Mouse (Mus musculus) hindbrain, embryonic 11.5 days (tissue): ENCODE results near the gene Zfhx3. TPM values are rescaled to one million over a fixed set of nuclear protein-coding genes. Genes with fewer than 3 reads are reported as not detected.

Experiments used
- ATAC-seq: fragments of 200-750 bp; cut with Nextera tagmentation; 2 replicates; pipeline ENCODE4 v1.8.0; 2017; ENCODE audit warnings: mild to moderate bottlenecking, moderate TSS enrichment, moderate library complexity; ENCODE audit not compliant: low FRiP score
- DNase-seq: peaks from one replicate; pipeline ENCODE4 v3.0.0-alpha.2; 2015; ENCODE audit warnings: low spot score
- H3K27ac ChIP-seq: fragments of 300-500 bp; sonication (generic); 2 replicates; pipeline ENCODE4 v1.5.1; 2014; ENCODE audit warnings: mild to moderate bottlenecking, low read depth, low read length
- H3K27me3 ChIP-seq: fragments of 300-500 bp; sonication (generic); 2 replicates; pipeline ENCODE4 v1.6.1; 2014; ENCODE audit warnings: mild to moderate bottlenecking, low read length, moderate library complexity, mixed read lengths; ENCODE audit not compliant: control insufficient read depth, insufficient read depth
- H3K36me3 ChIP-seq: fragments of 300-500 bp; sonication (generic); 2 replicates; pipeline ENCODE4 v1.6.1; 2014; ENCODE audit warnings: mild to moderate bottlenecking, low read length, moderate library complexity, mixed read lengths; ENCODE audit not compliant: control insufficient read depth, insufficient read depth
- H3K4me1 ChIP-seq: fragments of 300-500 bp; sonication (generic); replicated peaks from 2 replicates; pipeline ENCODE4 v1.6.1; 2014; ENCODE audit warnings: low read length, mixed read lengths; ENCODE audit not compliant: control insufficient read depth, insufficient read depth
- H3K4me2 ChIP-seq: fragments of 300-500 bp; sonication (generic); replicated peaks from 2 replicates; pipeline ENCODE4 v1.6.1; 2014; ENCODE audit warnings: mild to moderate bottlenecking, low read depth, low read length
- H3K4me3 ChIP-seq: fragments of 300-500 bp; sonication (generic); 2 replicates; pipeline ENCODE4 v1.5.1; 2014; ENCODE audit warnings: low read depth, low read length
- H3K9ac ChIP-seq: fragments of 300-500 bp; sonication (generic); 2 replicates; pipeline ENCODE4 v1.6.1; 2014; ENCODE audit warnings: low read depth, low read length
- H3K9me3 ChIP-seq: fragments of 300-500 bp; sonication (generic); 2 replicates; pipeline ENCODE4 v1.6.1; 2016; ENCODE audit warnings: low read length; ENCODE audit not compliant: control insufficient read depth
- WGBS: fragments of 180-500 bp; shearing (Covaris S2); extraction: QIAGEN DNeasy Blood & Tissue Kit; methylation state at CpG from one replicate; pipeline ENCODE4 v1.1.7; 2014; 5-methylcytosine and 5-hydroxymethylcytosine counted together
- polyA plus RNA-seq: library from polyadenylated mRNA; unstranded; fragments of >200 nt; fragmentation: Nextera tagmentation; extraction: Ambion mirVana; gene quantifications from 2 replicates; pipeline ENCODE4 v1.2.1, GENCODE M21; 2014

Gene Zfhx3
- polyA plus RNA-seq, 1 experiment from 2014 or later: 47.1 TPM

GRCm38 (mm10) chr8:108582251-108582650 lies 639.8 kb downstream of the Zfhx3 start:
- no peak for ATAC-seq
- H3K4me1 ChIP-seq: no peaks in the 10 kb centered on the region; the same call in 1 of the 2 replicates
- no peak overlapping the region for H3K9ac ChIP-seq
- DNase-seq: no peak
- no peaks in the 10 kb centered on the region for H3K36me3 ChIP-seq
- no peak overlapping the region for H3K4me2 ChIP-seq
- WGBS: 88% methylated on average over 3 of the region's 3 CpGs
- no peaks in the 10 kb centered on the region for H3K9me3 ChIP-seq
- H3K27ac ChIP-seq: no peak overlapping the region
- no peak overlapping the region for H3K4me3 ChIP-seq
- no peaks in the 10 kb centered on the region for H3K27me3 ChIP-seq

DNA sequence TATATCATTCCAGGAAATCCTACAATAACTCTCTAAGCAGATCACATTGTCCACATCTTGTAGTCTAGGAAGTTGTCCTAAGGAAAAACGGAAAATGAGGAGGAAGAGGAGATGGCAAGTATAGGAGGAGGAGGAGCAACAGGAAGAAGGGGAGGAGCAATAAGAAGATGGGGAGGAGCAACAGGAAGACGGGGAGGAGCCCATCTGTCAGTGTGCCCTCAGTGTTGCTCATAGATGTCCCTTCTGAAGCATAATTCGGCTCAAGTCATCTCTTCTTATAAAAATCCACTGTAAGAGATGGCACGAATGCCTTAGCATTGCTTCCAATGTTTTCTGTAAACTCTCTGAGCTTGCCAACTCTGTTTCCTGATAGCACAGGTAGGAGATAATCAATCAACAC lies 640.8 kb downstream of the Zfhx3 start:
- no peak overlapping the region for H3K9ac ChIP-seq
- ATAC-seq: no peak
- no peaks in the 10 kb centered on the region for H3K27me3 ChIP-seq
- H3K4me3 ChIP-seq: no peak overlapping the region
- no peak overlapping the region for H3K4me2 ChIP-seq
- no peaks in the 10 kb centered on the region; the same call in 1 of the 2 replicates for H3K4me1 ChIP-seq
- no peak for DNase-seq
- no peak overlapping the region for H3K27ac ChIP-seq
- no peaks in the 10 kb centered on the region for H3K9me3 ChIP-seq
- H3K36me3 ChIP-seq: no peaks in the 10 kb centered on the region
- WGBS: 91% methylated on average over 4 of the region's 4 CpGs

- Histone ChIP-seq H3K36me3 (no peaks in the 10 kb centered on the region), H3K9me3 (no peaks in the 10 kb centered on the region), H3K27me3 (no peaks in the 10 kb centered on the region), H3K27ac (no peak overlapping the region), H3K4me3 (no peak overlapping the region), H3K4me1 (no peaks in the 10 kb centered on the region), H3K9ac (no peak overlapping the region), H3K4me2 (no peak overlapping the region)
- ATAC-seq (no peak), DNase-seq (no peak)
- 76% methylated on average over 9 of the region's 9 CpGs for WGBS
Observed at GRCm38 (mm10) chr8:108583867-108584661, 641.6 kb downstream of the Zfhx3 start.

DNA sequence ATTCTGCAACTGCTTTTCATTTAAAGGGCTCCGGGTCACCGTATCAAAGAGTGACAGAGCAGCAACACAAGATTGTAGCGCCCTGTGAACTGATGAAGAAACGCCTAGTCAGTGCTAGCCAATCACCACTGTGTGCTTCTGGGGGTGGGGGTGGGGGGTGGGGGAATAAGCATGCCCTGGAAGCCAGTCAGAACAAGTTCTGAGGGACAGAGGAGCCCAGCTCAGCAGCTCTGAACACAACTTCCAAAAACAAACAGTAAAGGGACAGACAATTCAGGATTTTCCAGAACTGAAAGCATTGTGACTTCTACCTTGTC lies 642.2 kb downstream of the Zfhx3 start:
- Histone ChIP-seq H3K4me3 (no peak overlapping the region), H3K9ac (no peak overlapping the region), H3K9me3 (no peaks in the 10 kb centered on the region), H3K36me3 (no peaks in the 10 kb centered on the region), H3K27me3 (no peaks in the 10 kb centered on the region), H3K27ac (no peak overlapping the region), H3K4me1 (no peaks in the 10 kb centered on the region), H3K4me2 (no peak overlapping the region)
- ATAC-seq (no peak), DNase-seq (no peak)
- WGBS: 70% methylated on average over 4 of the region's 4 CpGs

DNA sequence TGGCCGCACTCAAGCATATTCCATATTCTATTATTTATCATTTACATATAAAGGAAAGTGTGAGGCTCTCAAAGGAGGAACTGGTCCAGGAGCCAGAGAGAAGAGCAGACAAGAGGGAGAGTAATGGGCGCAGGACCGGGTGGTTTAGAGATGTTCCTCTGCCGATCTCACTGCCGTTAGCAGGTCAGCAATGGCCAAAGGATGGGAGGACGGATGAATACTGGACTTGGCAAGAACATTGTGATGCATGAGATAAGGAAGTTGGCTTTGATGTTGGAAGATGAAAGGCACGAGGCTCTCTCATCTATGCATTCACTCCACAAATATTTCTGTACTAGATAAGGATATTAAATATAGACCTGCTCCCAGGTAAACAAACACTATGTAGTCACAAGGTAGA lies 648.6 kb downstream of the Zfhx3 start:
- Histone ChIP-seq H3K9me3 (no peaks in the 10 kb centered on the region), H3K4me2 (no peak overlapping the region), H3K4me1 (peaks cover 12% of the 10 kb centered on the region), H3K36me3 (no peaks in the 10 kb centered on the region), H3K27me3 (no peaks in the 10 kb centered on the region), H3K4me3 (no peak overlapping the region), H3K9ac (no peak overlapping the region), H3K27ac (no peak overlapping the region)
- no peak for ATAC-seq
- 90% methylated on average over 7 of the region's 7 CpGs for WGBS
- no peak for DNase-seq

DNA sequence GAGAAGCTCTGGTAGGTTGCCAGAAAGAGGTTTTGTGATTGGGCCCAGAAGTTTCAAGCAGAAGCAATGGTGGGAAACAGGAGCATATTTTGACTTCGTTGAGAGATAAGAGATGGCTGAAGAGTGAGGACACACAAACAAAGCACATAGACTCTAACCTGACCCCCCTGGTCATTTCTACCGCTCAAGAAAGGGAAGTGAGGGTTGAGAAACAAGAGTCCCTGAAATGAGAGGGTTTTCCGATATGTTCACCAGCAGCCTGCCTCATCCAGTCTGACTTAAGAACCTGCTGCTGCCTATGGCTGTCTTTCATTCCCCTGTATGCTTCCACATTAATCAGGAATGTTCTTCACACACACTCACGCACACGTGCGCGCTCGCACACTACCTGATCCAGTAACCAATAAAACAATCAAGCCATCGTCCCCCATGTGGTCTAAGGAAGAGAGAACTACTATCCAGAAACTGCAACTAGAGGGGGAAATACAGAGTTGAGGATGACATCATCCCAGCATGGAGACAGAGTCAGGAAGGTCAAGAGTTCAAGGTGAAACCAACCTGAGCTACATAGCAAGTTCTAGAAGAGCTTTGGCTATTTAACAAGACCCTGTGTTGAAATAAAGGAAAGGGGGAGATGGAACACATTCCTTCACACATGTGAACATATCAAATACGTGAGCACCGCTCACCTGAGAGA lies 649.7 kb downstream of the Zfhx3 start:
- Histone ChIP-seq H3K36me3 (no peaks in the 10 kb centered on the region), H3K9ac (no peak overlapping the region), H3K4me2 (no peak overlapping the region), H3K4me3 (no peak overlapping the region), H3K9me3 (no peaks in the 10 kb centered on the region), H3K27ac (no peak overlapping the region), H3K27me3 (no peaks in the 10 kb centered on the region), H3K4me1 (peaks cover 12% of the 10 kb centered on the region)
- ATAC-seq (no peak), DNase-seq (no peak)
- WGBS: 97% methylated on average over 11 of the region's 11 CpGs

DNA sequence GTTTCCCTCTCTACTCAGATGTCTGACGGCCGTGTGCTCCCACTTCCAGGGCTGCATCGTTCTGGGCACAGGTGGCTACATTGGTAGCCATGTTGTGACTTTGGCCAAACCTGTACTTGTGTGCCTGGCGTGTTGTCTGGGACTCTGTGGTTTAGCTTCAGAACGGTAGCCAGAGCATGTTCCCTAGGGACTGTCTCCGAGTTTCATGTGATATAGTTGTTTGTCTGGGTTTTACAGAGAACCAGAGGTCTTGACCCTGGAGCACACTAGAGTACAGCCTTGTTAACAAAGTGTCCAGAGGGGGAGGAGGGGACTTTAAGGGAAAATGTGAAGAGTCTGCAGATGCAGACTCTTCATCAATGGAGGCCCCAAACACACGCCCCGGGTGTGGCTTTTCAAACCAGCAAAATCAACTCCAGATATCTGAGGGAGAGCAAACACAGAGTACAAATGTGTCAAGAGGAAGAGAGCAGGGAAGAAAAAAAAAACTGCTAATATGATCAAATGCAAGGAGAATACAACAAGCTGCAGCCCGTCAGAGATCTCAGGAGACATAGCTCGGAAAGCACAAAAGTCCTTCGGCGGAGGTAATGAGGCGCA lies 650.6 kb downstream of the Zfhx3 start:
- 34% methylated on average over 13 of the region's 13 CpGs for WGBS
- DNase-seq (no peak), ATAC-seq (no peak)

DNA sequence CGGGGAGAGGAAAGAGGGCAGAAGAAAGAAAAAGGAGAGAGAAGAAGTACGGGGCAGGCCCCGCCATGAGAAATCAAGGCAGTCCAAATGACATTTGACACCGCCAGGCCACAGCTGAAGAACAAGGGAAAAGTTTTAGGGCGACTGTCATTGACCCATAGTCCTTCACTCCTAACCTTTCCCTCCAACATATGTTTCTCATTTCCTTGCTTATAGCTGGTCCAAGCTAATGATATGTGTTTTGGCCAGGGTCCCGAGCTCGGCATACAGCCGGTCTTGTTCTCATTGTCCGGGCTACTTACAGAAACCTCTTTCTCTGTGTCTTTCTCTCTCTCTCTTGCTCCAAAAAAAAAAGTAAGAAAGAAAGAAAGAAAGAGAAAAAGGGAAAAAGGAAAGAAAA lies 651.4 kb downstream of the Zfhx3 start:
- H3K27ac ChIP-seq: no peak overlapping the region
- no peaks in the 10 kb centered on the region for H3K9me3 ChIP-seq
- no peak overlapping the region for H3K9ac ChIP-seq

More for the DNA sequence above, 650.6 kb downstream of the Zfhx3 start:
- Histone ChIP-seq H3K9ac (no peak overlapping the region), H3K36me3 (no peaks in the 10 kb centered on the region), H3K27ac (no peak overlapping the region), H3K4me2 (no peak overlapping the region), H3K4me1 (peaks cover 12% of the 10 kb centered on the region), H3K9me3 (no peaks in the 10 kb centered on the region), H3K4me3 (no peak overlapping the region), H3K27me3 (no peaks in the 10 kb centered on the region)

More for the DNA sequence above, 651.4 kb downstream of the Zfhx3 start:
- H3K4me2 ChIP-seq: no peak overlapping the region
- no peak overlapping the region for H3K4me3 ChIP-seq
- no peaks in the 10 kb centered on the region for H3K27me3 ChIP-seq
- no peaks in the 10 kb centered on the region for H3K36me3 ChIP-seq
- 47% methylated on average over 9 of the region's 9 CpGs for WGBS
- H3K4me1 ChIP-seq: peaks cover 12% of the 10 kb centered on the region
- no peak for DNase-seq
- ATAC-seq: no peak
